Mouse (Mus musculus) megakaryocyte, embryonic 14.5 days (primary cell): Measurements from ENCODE around the gene Orai1. TPM values are rescaled to one million over a fixed set of nuclear protein-coding genes. Genes with fewer than 3 reads are reported as not detected.
"Not testable (repeated sequence)": the region's sequence is repeated elsewhere in the genome, so short reads cannot be mapped to it uniquely, and the experiment has no call there.

ENCODE experiments used
- H3K27me3 ChIP-seq: replicated peaks from 2 replicates; pipeline ENCODE3; 2012; ENCODE audit warnings: inconsistent platforms
- H3K36me3 ChIP-seq: replicated peaks from 2 replicates; pipeline ENCODE3; 2012; ENCODE audit warnings: low read length, inconsistent platforms, mixed read lengths
- H3K4me1 ChIP-seq: 2 replicates; pipeline ENCODE4 v1.6.1; 2012; ENCODE audit warnings: inconsistent platforms
- H3K4me3 ChIP-seq: replicated peaks from 2 replicates; pipeline ENCODE3; 2012; ENCODE audit warnings: moderate library complexity, mild to moderate bottlenecking, inconsistent platforms
- H3K9me3 ChIP-seq: 2 replicates; pipeline ENCODE4 v1.6.1; 2012; ENCODE audit warnings: inconsistent platforms
- FLI1 ChIP-seq: IDR thresholded peaks from 2 replicates; pipeline ENCODE4 v1.6.1; 2012; ENCODE audit warnings: low read length, inconsistent platforms, mixed read lengths
- GATA1 ChIP-seq: IDR thresholded peaks from 3 replicates; pipeline ENCODE4 v1.6.1; 2012; ENCODE audit warnings: mixed read lengths, low read length, inconsistent platforms, borderline replicate concordance
- polyA plus RNA-seq: library from polyadenylated mRNA; stranded (reverse); fragments of >175 nt; gene quantifications from 2 replicates; pipeline ENCODE4 v1.2.3, GENCODE M21; 2012; ENCODE audit warnings: low replicate concordance; ENCODE audit not compliant: insufficient read depth

Orai1 gene
- 111 and 131 TPM in 2 replicates for polyA plus RNA-seq

DNA sequence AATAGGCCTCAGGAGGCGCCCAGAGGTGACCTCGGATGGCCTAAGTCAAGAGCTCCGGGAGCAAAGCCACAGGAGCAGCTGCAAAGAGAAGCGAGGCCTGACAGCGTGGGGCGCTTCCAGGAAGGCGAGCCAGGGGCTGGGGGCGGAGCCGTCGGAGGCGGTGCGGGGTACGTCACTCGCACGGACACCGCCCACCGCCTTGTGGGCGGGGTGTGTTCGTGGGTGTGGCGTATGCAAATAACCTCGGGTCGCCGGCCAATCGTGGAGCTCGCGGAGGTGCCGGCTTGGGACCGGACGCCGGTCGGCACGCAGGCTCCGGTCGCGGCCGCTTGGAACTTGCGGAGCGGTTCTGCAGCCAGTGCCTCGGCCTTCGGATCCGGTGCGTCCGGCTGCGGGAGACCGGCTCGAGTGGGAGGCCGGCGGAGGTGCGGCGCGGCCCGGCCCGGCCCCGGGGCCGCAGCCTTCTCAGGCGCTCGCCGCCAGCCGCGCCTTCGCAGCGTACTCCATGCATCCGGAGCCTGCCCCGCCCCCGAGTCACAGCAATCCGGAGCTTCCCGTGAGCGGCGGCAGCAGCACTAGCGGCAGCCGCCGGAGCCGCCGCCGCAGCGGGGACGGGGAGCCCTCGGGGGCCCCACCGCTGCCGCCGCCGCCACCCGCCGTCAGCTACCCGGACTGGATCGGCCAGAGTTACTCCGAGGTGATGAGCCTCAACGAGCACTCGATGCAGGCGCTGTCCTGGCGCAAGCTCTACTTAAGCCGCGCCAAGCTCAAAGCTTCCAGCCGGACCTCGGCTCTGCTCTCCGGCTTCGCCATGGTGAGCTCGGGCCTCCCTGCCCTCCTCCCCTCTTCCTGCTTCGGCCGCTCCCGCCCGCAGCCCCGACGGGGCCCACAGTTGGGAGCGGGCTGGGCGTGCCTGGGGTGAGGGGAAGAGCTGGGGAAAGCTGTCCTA lies at the start of gene Orai1:
Gene Orai1 (plus strand): TSS at position 322 of the 949 bp plus-strand sequence.
- Histone ChIP-seq H3K27me3 (no peaks in the 10 kb centered on the region), H3K4me1 (peaks cover 64% of the 10 kb centered on the region), H3K9me3 (no peaks in the 10 kb centered on the region), H3K36me3 (peaks cover 20% of the 10 kb centered on the region), H3K4me3 (peak within 1 kb of the TSS; percentile 98)
- TF ChIP-seq FLI1 = no peak

DNA sequence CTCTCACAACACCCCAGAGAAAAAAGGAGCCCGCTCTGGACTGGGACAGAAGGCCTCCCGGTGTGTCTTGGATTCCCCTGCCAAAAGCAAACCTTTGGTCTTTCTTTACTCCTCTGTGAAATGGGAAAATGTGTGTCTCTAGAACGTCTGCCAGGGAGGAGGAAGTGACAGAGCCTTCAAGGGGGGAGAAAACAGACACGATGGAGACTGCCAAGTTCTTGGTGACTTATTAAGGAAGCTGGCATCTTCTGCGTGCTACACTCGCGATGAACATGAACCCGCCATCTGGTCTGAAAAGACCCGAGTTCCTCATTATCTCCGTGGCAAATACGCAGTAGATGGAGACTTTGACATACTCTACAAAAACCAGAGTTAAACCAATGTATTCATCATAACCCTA lies 49.4 kb upstream of the Orai1 start:
- no peaks in the 10 kb centered on the region for H3K27me3 ChIP-seq
- H3K4me3 ChIP-seq = no peak overlapping the region
- H3K4me1 ChIP-seq = peaks cover 61% of the 10 kb centered on the region
- H3K9me3 ChIP-seq = no peaks in the 10 kb centered on the region
- TF ChIP-seq GATA1 (no peak), FLI1 (no peak)
- peaks cover 50% of the 10 kb centered on the region for H3K36me3 ChIP-seq

DNA sequence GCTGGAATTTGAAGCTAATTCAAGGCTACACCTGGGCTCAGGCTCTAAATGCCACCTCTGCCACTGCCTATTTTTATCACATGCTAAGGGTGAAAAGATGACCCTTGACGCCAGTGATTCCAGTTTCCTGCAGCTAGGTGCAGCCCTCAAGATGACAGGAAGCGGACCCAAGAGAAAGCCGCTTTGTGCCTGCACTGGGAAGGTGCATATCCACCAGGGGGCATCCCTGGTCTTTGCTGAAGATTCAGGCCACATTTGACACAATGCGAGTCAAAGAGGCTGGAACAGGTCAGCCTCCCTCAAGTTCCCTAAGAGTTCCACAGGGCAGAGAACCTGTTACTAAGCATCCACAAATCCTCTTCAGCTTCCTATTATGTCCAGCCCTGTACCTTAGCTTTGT lies 46.6 kb upstream of the Orai1 start:
- H3K9me3 ChIP-seq = no peaks in the 10 kb centered on the region
- H3K36me3 ChIP-seq = peaks cover 40% of the 10 kb centered on the region
- TF ChIP-seq FLI1 = no peak
- TF ChIP-seq GATA1 = no peak
- no peak overlapping the region for H3K4me3 ChIP-seq
- no peaks in the 10 kb centered on the region for H3K27me3 ChIP-seq
- peaks cover 73% of the 10 kb centered on the region for H3K4me1 ChIP-seq

DNA sequence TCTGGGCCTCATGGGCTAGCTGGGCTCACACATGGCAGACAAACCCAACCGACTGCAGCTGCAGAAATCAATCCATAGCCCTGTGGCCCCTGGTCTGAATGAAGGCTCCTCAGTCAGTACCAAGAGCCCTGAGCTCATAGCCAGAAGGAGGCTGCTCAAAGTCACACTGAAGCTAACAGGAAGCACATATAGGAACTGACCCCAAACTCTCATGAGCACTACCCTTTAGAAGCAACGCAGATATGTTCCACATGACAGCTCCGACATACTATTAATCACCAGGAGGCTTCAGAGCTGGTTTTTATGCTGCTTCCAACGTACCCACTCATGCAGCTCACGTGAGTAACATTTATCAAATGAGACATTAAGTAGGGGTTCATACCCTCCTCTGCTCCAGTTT lies 44.8 kb upstream of the Orai1 start:
- H3K9me3 ChIP-seq = no peaks in the 10 kb centered on the region

DNA sequence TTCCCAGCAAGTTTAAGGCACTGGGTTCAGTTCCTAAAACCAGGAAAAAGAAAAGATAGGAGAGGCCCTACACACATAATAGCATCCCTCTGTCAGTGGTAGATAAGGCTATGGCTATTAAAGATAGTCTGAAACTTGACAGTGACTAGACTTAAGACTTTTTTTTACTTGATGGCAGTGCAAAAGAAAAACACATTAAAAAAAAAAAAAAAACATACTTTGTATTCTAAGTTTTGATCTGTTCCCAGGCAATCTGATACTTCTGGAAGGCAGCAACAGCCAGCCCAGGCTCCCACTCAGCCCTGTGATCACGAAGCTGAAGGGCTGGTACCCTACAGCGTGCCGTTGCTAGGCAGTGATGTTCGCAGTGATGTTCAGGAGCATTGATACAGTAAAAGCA lies 43.4 kb upstream of the Orai1 start:
- TF ChIP-seq GATA1 (no peak), FLI1 (no peak)
- Histone ChIP-seq H3K4me3 (peak overlapping the region; percentile 42), H3K36me3 (peaks cover 46% of the 10 kb centered on the region), H3K9me3 (no peaks in the 10 kb centered on the region), H3K4me1 (peaks cover 67% of the 10 kb centered on the region), H3K27me3 (no peaks in the 10 kb centered on the region)

More for the DNA sequence above, 44.8 kb upstream of the Orai1 start:
- no peaks in the 10 kb centered on the region for H3K27me3 ChIP-seq
- peaks cover 34% of the 10 kb centered on the region for H3K36me3 ChIP-seq
- TF ChIP-seq GATA1 (no peak), FLI1 (no peak)
- H3K4me3 ChIP-seq = no peak overlapping the region
- peaks cover 81% of the 10 kb centered on the region for H3K4me1 ChIP-seq

DNA sequence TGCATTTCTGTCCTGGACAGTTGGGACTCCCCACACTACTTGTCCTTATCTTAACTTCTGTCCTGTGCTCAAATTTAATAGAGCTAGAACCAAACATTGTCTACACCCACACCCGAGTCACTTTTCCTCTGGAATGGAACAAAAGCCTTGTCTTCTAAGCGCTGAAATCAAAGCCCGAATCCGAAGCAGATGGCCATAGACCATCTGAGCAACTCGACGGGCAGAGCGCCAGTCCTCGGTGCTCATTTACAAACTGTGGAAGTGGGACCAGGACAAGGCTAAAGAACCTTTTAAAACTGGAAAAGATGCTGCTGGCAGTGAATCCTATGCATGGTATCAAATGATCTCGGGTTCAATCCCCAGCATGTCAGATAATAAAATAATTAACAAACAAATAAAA lies 42.8 kb upstream of the Orai1 start:
- TF ChIP-seq FLI1 (no peak), GATA1 (no peak)
- H3K27me3 ChIP-seq = no peaks in the 10 kb centered on the region
- H3K9me3 ChIP-seq = no peaks in the 10 kb centered on the region
- peaks cover 66% of the 10 kb centered on the region for H3K4me1 ChIP-seq
- peaks cover 52% of the 10 kb centered on the region for H3K36me3 ChIP-seq
- H3K4me3 ChIP-seq = no peak overlapping the region

DNA sequence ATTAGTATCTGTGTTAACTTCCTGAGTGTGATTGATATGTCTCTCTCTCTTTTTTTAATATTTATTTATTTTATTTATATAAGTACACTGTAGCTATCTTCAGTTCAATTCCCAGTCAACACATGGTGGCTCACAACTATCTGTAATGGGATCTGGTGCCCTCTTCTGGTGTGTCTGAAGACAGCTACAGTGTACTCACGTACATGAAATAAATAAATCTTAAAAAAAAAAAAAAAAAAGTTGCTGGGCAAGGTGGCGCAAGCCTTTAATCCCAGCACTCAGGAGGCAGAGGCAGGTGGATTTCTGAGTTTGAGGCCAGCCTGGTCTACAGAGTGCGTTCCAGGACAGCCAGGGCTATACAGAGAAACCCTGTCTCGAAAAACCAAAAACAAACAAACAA lies 40.2 kb upstream of the Orai1 start:
- not testable (repeated sequence) for H3K27me3 ChIP-seq, H3K4me3 ChIP-seq, H3K9me3 ChIP-seq
- H3K4me1 ChIP-seq = peaks cover 60% of the 10 kb centered on the region
- H3K36me3 ChIP-seq = peaks cover 50% of the 10 kb centered on the region

DNA sequence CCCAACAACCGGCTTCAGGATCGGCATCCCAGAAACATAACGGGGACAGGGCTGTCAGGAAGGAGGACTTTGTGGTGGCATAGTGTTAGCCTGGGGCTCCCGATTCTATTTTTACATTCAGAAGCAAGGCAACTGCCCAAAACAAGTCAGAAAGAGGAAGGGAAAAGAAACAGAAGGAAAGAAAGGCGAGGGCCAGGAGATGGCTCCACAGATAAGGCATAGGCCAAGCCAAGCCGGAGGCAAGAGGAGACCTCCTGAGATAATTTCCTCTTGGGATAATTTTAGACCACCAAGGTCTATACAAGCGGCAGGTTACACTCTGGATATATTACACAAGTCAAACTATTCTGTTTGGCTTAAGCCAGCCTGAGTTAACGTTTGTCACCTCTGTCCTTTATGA lies 35.9 kb upstream of the Orai1 start:
- Histone ChIP-seq H3K4me3 (peak overlapping the region; percentile 65), H3K9me3 (no peaks in the 10 kb centered on the region), H3K36me3 (peaks cover 73% of the 10 kb centered on the region), H3K27me3 (no peaks in the 10 kb centered on the region), H3K4me1 (peaks cover 28% of the 10 kb centered on the region)
- TF ChIP-seq GATA1 (no peak), FLI1 (no peak)

DNA sequence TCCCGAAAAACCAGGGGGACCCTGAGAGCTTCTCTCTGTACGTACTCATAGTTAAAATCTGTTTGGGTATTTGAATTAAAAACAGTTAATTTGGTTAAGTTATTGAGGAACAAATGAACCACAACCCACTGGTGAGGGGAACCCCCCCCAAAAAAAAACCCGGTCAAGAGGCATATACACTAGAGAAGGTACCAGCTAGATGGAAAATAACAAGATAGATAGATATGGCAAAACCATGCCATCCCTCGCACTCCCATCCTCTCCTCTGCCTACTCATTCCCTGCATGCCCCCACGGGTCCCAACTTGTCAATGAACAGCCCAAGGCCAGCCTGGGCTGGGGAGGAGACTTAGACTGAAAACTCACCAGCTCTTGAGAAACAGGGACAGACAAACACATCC lies 30.4 kb upstream of the Orai1 start:
- TF ChIP-seq GATA1 (no peak), FLI1 (no peak)

DNA sequence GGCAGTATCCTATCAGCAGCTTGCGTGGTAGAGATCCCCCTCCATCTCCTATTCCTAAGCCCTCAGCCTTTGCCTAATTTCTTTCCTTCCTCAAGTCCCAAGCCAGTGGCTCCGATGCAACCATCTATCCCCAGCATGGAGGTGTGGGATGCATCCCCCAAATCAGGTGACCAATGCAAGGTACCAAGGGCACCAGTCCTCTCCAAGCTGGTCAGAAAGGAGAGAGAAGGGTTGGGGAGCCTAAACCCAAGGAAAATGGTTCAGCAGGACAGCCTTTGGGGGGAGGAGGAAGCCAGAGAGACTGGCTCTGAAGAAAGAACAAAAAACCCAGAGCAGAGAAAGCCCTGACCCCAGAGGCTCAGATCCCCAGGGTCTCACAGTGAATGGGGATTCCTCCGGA lies 29.6 kb upstream of the Orai1 start:
- Histone ChIP-seq H3K4me1 (peaks cover 54% of the 10 kb centered on the region), H3K27me3 (no peaks in the 10 kb centered on the region), H3K36me3 (peaks cover 50% of the 10 kb centered on the region), H3K9me3 (no peaks in the 10 kb centered on the region), H3K4me3 (no peak overlapping the region)
- no peak for TF ChIP-seq FLI1
- no peak for TF ChIP-seq GATA1

More for the DNA sequence above, 30.4 kb upstream of the Orai1 start:
- Histone ChIP-seq H3K9me3 (no peaks in the 10 kb centered on the region), H3K4me3 (no peak overlapping the region), H3K4me1 (peaks cover 49% of the 10 kb centered on the region), H3K36me3 (peaks cover 56% of the 10 kb centered on the region), H3K27me3 (no peaks in the 10 kb centered on the region)

DNA sequence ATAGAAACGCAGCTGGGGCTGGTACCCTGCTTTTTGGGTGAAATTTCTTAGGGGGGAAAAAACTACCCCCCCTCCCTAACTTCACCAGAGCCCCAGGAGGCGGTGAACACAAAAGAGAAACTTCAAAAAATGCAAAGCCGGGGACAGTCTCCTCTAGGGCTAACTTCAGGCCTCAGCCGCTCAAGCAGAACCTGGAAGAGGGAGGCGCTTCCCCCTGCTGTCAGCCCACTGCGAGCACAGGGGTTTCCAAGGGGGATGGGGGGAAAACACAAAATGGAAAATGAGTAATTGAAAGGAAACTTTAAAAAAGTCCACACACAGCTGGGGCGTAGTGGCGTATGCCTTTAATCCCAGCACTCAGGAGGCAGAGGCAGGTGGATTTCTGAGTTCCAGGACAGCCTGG lies 28.8 kb upstream of the Orai1 start:
- no peak overlapping the region for H3K4me3 ChIP-seq
- H3K4me1 ChIP-seq = peaks cover 58% of the 10 kb centered on the region
- TF ChIP-seq FLI1 (no peak), GATA1 (no peak)
- peaks cover 42% of the 10 kb centered on the region for H3K36me3 ChIP-seq
- H3K9me3 ChIP-seq = no peaks in the 10 kb centered on the region
- no peaks in the 10 kb centered on the region for H3K27me3 ChIP-seq
